Mouse (Mus musculus) right cerebral cortex, adult 2 months (tissue): ENCODE measurements around the gene Rgs3.
A peak's percentile ranks its signal among the peaks of the same experiment; 100 is the strongest.
"Not testable (repeated sequence)": the region's sequence is repeated elsewhere in the genome, so short reads cannot be mapped to it uniquely, and the experiment has no call there.

Experiments
- DNase-seq, 2 experiments: peaks; one replicate each; pipeline ENCODE4 v3.0.0; 2021 to 2022; ENCODE audit warnings: low spot score in 2 of 2

Rgs3 gene

GRCm38 (mm10) chr4:62551966-62552365 is 7.7 kb upstream of the Rgs3 start:
- DNase-seq: no peak

- no peak for DNase-seq
Measured at GRCm38 (mm10) chr4:62557436-62557835, 2.2 kb upstream of the Rgs3 start.

- DNase-seq: peak; percentile 83 to 87
Measured at GRCm38 (mm10) chr4:62560963-62561629, 1.4 kb downstream of the Rgs3 start.

GRCm38 (mm10) chr4:62561630-62562001 is 2.0 kb downstream of the Rgs3 start:
- no peak for DNase-seq

- DNase-seq: no peak
Measured at GRCm38 (mm10) chr4:62562006-62562405, 2.4 kb downstream of the Rgs3 start.

GRCm38 (mm10) chr4:62566530-62566929 is 6.9 kb downstream of the Rgs3 start:
- DNase-seq: no peak

- no peak for DNase-seq
Measured at GRCm38 (mm10) chr4:62567696-62568095, 8.0 kb downstream of the Rgs3 start.

- DNase-seq: no peak
Measured at GRCm38 (mm10) chr4:62568359-62568758, 8.7 kb downstream of the Rgs3 start.

GRCm38 (mm10) chr4:62569603-62570002 is 10.0 kb downstream of the Rgs3 start:
- no peak for DNase-seq

GRCm38 (mm10) chr4:62570029-62570428 is 10.4 kb downstream of the Rgs3 start:
- DNase-seq: no peak

- DNase-seq: peak; percentile 58 to 64
Measured at GRCm38 (mm10) chr4:62582365-62583264, 23.0 kb downstream of the Rgs3 start.

- DNase-seq: peak; percentile 36 to 48
Measured at GRCm38 (mm10) chr4:62583265-62584092, 23.8 kb downstream of the Rgs3 start.

GRCm38 (mm10) chr4:62587067-62587466 is 27.4 kb downstream of the Rgs3 start:
- DNase-seq: no peak

- DNase-seq: no peak
Measured at GRCm38 (mm10) chr4:62590878-62591277, 31.2 kb downstream of the Rgs3 start.

GRCm38 (mm10) chr4:62591326-62591725 is 31.7 kb downstream of the Rgs3 start:
- no peak for DNase-seq

GRCm38 (mm10) chr4:62593546-62594240 is 34.0 kb downstream of the Rgs3 start:
- not testable (repeated sequence) for DNase-seq

- no peak for DNase-seq
Measured at GRCm38 (mm10) chr4:62594442-62594841, 34.8 kb downstream of the Rgs3 start.

GRCm38 (mm10) chr4:62596051-62596450 is 36.4 kb downstream of the Rgs3 start:
- DNase-seq: no peak

- no peak for DNase-seq
Measured at GRCm38 (mm10) chr4:62600549-62600948, 40.9 kb downstream of the Rgs3 start.

- no peak for DNase-seq
Measured at GRCm38 (mm10) chr4:62603607-62604006, 44.0 kb downstream of the Rgs3 start.

GRCm38 (mm10) chr4:62604094-62604493 is 44.4 kb downstream of the Rgs3 start:
- DNase-seq: no peak
